Mouse (Mus musculus): ENCODE measurements around the gene Afap1l2. TPM values are rescaled to one million over a fixed set of nuclear protein-coding genes. Genes with fewer than 3 reads are reported as not detected.

Gene Afap1l2
- polyA plus RNA-seq, 1 experiment, result 1.3 TPM

- Histone ChIP-seq H3K4me3 (ENCODE audit: insufficient read depth, low read depth, low read length) (no peak overlapping the region), H3K4me1 (ENCODE audit: control insufficient read depth, insufficient read depth, insufficient read length, low read length) (no peaks in the 10 kb centered on the region), H3K27ac (replicated peaks; ENCODE audit: low read depth, low read length) (no peak overlapping the region)
Observed at GRCm38 (mm10) chr19:56915084-56915483, 92.9 kb downstream of the Afap1l2 start.

DNA sequence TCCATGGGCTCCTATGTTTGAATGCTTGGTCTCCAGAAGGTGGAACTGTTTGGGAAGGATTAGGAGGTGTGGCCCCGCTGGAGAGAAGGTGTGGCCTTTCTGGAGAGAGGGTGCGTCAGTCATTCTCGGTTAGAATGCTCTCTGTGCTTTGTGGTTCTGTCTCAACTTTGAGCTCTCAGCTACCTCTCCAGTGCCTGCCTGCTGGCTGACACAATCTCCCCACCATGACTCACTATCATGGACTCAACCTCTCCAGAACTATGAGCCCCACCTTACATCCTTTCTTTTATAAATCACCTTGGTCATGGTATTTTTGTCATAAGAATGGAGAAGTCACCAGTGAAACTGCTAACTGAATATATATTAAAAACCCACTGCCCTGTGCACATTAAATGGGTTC is 93.4 kb downstream of the Afap1l2 start:
- H3K27ac ChIP-seq (replicated peaks; ENCODE audit: low read depth, low read length), result no peak overlapping the region
- H3K4me3 ChIP-seq (ENCODE audit: insufficient read depth, low read depth, low read length), result no peak overlapping the region
- no peaks in the 10 kb centered on the region for H3K4me1 ChIP-seq (ENCODE audit: control insufficient read depth, insufficient read depth, insufficient read length, low read length)

DNA sequence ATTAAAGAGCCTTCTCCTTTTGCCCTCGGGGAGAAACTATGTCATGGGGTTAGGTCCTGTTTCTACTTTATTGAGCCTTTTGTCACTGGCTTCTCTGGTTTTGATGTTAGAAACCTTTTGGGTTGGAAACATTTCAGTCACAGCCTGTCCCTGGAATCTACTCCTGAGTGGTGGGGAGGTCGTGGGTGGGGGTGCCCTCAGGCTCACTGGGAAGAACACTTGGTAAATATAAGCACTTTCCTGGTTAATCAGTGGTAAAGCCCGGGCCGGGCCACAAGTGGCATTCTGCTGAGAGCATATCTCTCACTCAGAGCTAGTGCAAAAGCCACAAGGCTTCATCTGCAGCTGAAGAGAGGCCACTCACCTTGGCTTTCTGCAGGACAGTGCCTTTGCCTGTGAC is 94.3 kb downstream of the Afap1l2 start:
- Histone ChIP-seq H3K27ac (replicated peaks; ENCODE audit: low read depth, low read length) (no peak overlapping the region), H3K4me3 (ENCODE audit: insufficient read depth, low read depth, low read length) (no peak overlapping the region), H3K4me1 (ENCODE audit: control insufficient read depth, insufficient read depth, insufficient read length, low read length) (no peaks in the 10 kb centered on the region)

- Histone ChIP-seq H3K4me3 (ENCODE audit: insufficient read depth, low read depth, low read length) (no peak overlapping the region), H3K27ac (replicated peaks; ENCODE audit: low read depth, low read length) (no peak overlapping the region), H3K4me1 (ENCODE audit: control insufficient read depth, insufficient read depth, insufficient read length, low read length) (no peaks in the 10 kb centered on the region)
Observed at GRCm38 (mm10) chr19:56910561-56910960, 97.5 kb downstream of the Afap1l2 start.

- H3K4me1 ChIP-seq (ENCODE audit: control insufficient read depth, insufficient read depth, insufficient read length, low read length), result no peaks in the 10 kb centered on the region
- no peak overlapping the region for H3K27ac ChIP-seq (replicated peaks; ENCODE audit: low read depth, low read length)
- no peak overlapping the region for H3K4me3 ChIP-seq (ENCODE audit: insufficient read depth, low read depth, low read length)
Observed at GRCm38 (mm10) chr19:56908472-56909270, 99.4 kb downstream of the Afap1l2 start.

GRCm38 (mm10) chr19:56907850-56908249 is 100.2 kb downstream of the Afap1l2 start:
- Histone ChIP-seq H3K27ac (replicated peaks; ENCODE audit: low read depth, low read length) (no peak overlapping the region), H3K4me3 (ENCODE audit: insufficient read depth, low read depth, low read length) (no peak overlapping the region), H3K4me1 (ENCODE audit: control insufficient read depth, insufficient read depth, insufficient read length, low read length) (no peaks in the 10 kb centered on the region)

- no peak overlapping the region for H3K4me3 ChIP-seq (ENCODE audit: insufficient read depth, low read depth, low read length)
- no peak overlapping the region for H3K27ac ChIP-seq (replicated peaks; ENCODE audit: low read depth, low read length)
- H3K4me1 ChIP-seq (ENCODE audit: control insufficient read depth, insufficient read depth, insufficient read length, low read length), result no peaks in the 10 kb centered on the region
Observed at GRCm38 (mm10) chr19:56905395-56905794, 102.6 kb downstream of the Afap1l2 start.

DNA sequence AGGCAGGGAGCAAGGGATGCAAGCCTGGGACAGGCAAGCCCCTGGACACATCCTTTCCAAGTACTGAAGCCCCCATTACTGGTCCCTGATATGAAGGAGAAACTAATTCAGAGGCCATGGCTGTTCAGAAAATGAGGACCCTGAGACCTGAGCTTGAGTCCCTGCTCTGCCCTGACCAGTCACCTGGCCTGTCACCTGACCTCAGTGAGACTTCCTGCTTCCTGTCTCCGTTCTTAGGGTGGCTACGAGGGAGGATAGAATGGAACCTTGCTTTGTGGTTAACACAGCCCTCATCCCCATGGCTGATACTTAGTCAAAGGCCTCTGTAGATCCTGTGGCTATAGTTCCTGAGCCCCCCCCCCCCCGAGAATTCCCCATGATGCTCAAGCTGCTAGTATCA is 103.9 kb downstream of the Afap1l2 start:
- no peaks in the 10 kb centered on the region for H3K4me1 ChIP-seq (ENCODE audit: control insufficient read depth, insufficient read depth, insufficient read length, low read length)
- H3K27ac ChIP-seq (replicated peaks; ENCODE audit: low read depth, low read length), result no peak overlapping the region
- H3K4me3 ChIP-seq (ENCODE audit: insufficient read depth, low read depth, low read length), result no peak overlapping the region

- Histone ChIP-seq H3K4me1 (ENCODE audit: control insufficient read depth, insufficient read depth, insufficient read length, low read length) (no peaks in the 10 kb centered on the region), H3K4me3 (ENCODE audit: insufficient read depth, low read depth, low read length) (no peak overlapping the region), H3K27ac (replicated peaks; ENCODE audit: low read depth, low read length) (no peak overlapping the region)
Observed at GRCm38 (mm10) chr19:56897654-56898053, 110.4 kb downstream of the Afap1l2 start.

DNA sequence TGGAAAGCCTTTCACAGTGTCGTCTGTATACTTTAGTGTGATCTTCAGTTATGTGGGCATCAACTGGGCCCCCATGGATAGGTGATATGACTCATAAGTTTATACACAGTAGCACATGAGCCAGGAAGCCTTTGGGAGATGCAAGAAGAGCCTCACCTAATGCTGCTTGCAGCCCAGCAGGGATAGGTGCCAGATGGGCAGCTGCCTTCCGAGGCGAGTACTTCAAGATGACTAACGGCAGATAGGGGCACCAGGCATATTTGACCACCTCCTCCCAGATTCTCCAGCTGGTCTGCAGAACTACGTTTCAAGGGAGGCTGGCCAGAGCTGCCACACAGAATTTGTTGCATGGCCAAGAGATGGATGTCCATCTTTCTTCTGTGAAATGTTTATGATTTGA is 114.7 kb downstream of the Afap1l2 start:
- Histone ChIP-seq H3K4me3 (ENCODE audit: insufficient read depth, low read depth, low read length) (no peak overlapping the region), H3K4me1 (ENCODE audit: control insufficient read depth, insufficient read depth, insufficient read length, low read length) (no peaks in the 10 kb centered on the region), H3K27ac (replicated peaks; ENCODE audit: low read depth, low read length) (no peak overlapping the region)

- Histone ChIP-seq H3K4me3 (ENCODE audit: insufficient read depth, low read depth, low read length) (no peak overlapping the region), H3K27ac (replicated peaks; ENCODE audit: low read depth, low read length) (no peak overlapping the region)
Observed at GRCm38 (mm10) chr19:56892586-56892985, 115.4 kb downstream of the Afap1l2 start.

DNA sequence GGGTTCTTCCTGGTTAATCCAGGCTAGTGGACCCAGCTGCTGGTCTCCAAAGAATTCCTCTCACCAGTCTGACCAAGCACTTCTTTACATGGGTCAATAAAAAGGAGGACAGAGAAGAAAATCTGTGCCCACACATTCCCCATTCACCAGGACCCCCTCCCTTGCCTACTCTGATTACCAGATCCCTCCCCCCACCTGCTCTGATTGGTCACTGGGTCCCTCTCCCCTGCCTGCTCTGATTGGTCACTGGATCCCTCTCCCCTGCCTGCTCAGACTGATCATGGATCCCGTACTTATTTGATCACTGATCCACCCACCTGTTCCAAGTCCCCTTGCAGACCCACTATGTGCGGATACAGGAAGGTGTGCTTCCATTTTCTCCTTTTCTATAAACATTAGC is 116.6 kb downstream of the Afap1l2 start:
- no peak overlapping the region for H3K4me3 ChIP-seq (ENCODE audit: insufficient read depth, low read depth, low read length)
- H3K27ac ChIP-seq (replicated peaks; ENCODE audit: low read depth, low read length), result no peak overlapping the region
- H3K4me1 ChIP-seq (ENCODE audit: control insufficient read depth, insufficient read depth, insufficient read length, low read length), result no peaks in the 10 kb centered on the region

More at GRCm38 (mm10) chr19:56892586-56892985, 115.4 kb downstream of the Afap1l2 start:
- no peaks in the 10 kb centered on the region for H3K4me1 ChIP-seq (ENCODE audit: control insufficient read depth, insufficient read depth, insufficient read length, low read length)

- Histone ChIP-seq H3K4me1 (ENCODE audit: control insufficient read depth, insufficient read depth, insufficient read length, low read length) (no peaks in the 10 kb centered on the region), H3K27ac (replicated peaks; ENCODE audit: low read depth, low read length) (no peak overlapping the region), H3K4me3 (ENCODE audit: insufficient read depth, low read depth, low read length) (no peak overlapping the region)
Observed at GRCm38 (mm10) chr19:56888654-56889053, 119.4 kb downstream of the Afap1l2 start.

DNA sequence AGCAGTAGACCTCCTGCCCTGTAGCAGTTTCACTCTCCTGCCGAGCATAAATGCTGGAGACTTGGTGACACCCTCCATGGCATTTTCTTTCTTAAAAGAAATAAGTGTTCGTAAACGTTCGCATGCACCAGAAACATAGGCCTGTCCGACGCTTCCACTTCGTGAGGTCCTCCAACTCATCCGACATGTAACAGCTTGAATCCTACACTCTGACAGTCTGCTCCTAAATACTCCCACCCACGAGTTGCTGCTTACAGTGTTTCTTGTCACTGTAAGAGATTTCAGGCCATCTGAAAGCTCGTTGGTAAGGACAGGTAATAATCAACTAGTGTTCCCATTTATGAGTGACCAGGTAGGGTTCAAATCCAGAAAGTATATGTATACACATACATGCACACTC is 120.1 kb downstream of the Afap1l2 start:
- H3K4me3 ChIP-seq (ENCODE audit: insufficient read depth, low read depth, low read length), result no peak overlapping the region
- H3K27ac ChIP-seq (replicated peaks; ENCODE audit: low read depth, low read length), result no peak overlapping the region
- H3K4me1 ChIP-seq (ENCODE audit: control insufficient read depth, insufficient read depth, insufficient read length, low read length), result no peaks in the 10 kb centered on the region

DNA sequence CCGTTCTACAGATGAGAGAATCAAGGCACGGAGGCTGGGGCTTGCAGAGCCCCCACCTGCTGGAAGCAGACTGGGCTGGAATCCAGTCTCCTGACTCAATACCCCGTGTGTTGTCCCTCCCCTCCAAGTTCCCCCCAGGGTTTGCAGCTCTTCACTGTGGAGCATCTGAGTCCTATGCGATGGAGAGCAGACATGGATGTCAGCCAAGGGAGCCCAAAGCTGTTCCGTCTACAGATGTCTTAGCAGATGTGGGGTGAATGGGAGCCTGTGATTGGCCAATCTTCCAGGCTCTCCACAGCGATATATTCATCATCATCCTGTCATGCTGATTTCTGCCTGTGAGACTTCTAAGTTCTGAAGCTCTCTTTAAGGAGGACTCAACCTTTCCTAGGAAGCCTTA is 130.7 kb downstream of the Afap1l2 start:
- H3K27ac ChIP-seq (replicated peaks; ENCODE audit: low read depth, low read length), result no peak overlapping the region
- H3K4me3 ChIP-seq (ENCODE audit: insufficient read depth, low read depth, low read length), result no peak overlapping the region
- peaks cover 2% of the 10 kb centered on the region; the same call in 1 of the 2 replicates for H3K4me1 ChIP-seq (ENCODE audit: control insufficient read depth, insufficient read depth, insufficient read length, low read length)

GRCm38 (mm10) chr19:56874601-56875315 is 133.3 kb downstream of the Afap1l2 start:
- H3K4me3 ChIP-seq (ENCODE audit: insufficient read depth, low read depth, low read length), result no peak overlapping the region
- H3K27ac ChIP-seq (replicated peaks; ENCODE audit: low read depth, low read length), result no peak overlapping the region
- H3K4me1 ChIP-seq (ENCODE audit: control insufficient read depth, insufficient read depth, insufficient read length, low read length), result peaks cover 2% of the 10 kb centered on the region; the same call in 1 of the 2 replicates

Data from brown adipose tissue, adult 24 weeks (tissue).